Mouse (Mus musculus) thymus, adult 2 months (tissue): ENCODE data around the gene Hydin.

ENCODE experiments used
- CTCF ChIP-seq: fragments of 200-500 bp; IDR thresholded peaks from 2 replicates; pipeline ENCODE4 v1.5.1; 2012; ENCODE audit warnings: mild to moderate bottlenecking, control low read depth, low read length, moderate library complexity, borderline replicate concordance; ENCODE audit not compliant: control insufficient read depth, poor library complexity, insufficient read depth; ENCODE audit errors: extremely low read depth
- POLR2A ChIP-seq: fragments of 200-500 bp; IDR thresholded peaks from 2 replicates; pipeline ENCODE4 v1.6.1; 2012; ENCODE audit warnings: mild to moderate bottlenecking, low read length, control low read depth, moderate library complexity; ENCODE audit not compliant: control insufficient read depth, poor library complexity, insufficient read depth; ENCODE audit errors: extremely low read depth

- TF ChIP-seq CTCF = no peak
- TF ChIP-seq POLR2A = no peak
Observed at GRCm38 (mm10) chr8:110244566-110244965, 22.2 kb upstream of the Hydin start.
